16 mouse cellular contexts compared by ENCODE assay signal in the genomic region with DNA sequence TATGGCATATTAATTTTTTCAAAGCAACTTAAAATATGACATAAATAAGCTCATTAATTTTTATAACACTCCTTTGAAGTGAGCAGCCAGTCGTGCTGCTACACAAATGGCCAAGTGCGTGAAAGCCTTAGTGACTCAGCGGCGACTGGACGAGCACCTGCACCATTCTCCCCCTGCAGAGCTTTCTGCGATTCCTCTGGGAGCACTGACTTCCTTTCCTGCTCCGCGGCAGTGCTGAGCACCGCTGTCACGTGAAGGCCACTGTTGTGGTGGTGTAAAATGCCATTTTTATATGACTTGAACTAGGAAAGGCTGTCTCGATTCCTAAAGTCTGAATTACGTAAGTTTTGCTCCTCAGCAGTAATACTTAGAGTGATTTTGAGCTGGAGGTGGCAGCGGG.
"Had no signal": no experiment of that assay in that cellular context is flagged by ENCODE, and none has a peak within 500 bp of the region (broad histone marks: within the 10 kb centered on the region; RNA-seq: fewer than 3 reads in every experiment).

No protein-coding gene starts in this region.

- H3K4me2 ChIP-seq: limb, embryonic 12.5 days; limb, embryonic 15.5 days; liver, embryonic 11.5 days; lung, embryonic 15.5 days; midbrain, embryonic 11.5 days had no signal

- H3K4me3 ChIP-seq: limb, embryonic 12.5 days; limb, embryonic 15.5 days; lung, embryonic 15.5 days had no signal

- H3K27me3 ChIP-seq: limb, embryonic 12.5 days; limb, embryonic 15.5 days; lung, embryonic 15.5 days had no signal

- DNase-seq: kidney, adult 9 months; left cerebral cortex, postnatal 4 days; liver, postnatal 0 days; lung, postnatal 10 days; lung, postnatal 4 days; midbrain, embryonic 14.5 days; thymus, adult 2 months; thymus, postnatal 14 days; thymus, postnatal 4 days had no signal

- H3K4me1 ChIP-seq: limb, embryonic 12.5 days; limb, embryonic 15.5 days had no signal

- H3K27ac ChIP-seq: kidney, postnatal 0 days; limb, embryonic 12.5 days; limb, embryonic 15.5 days; liver, embryonic 14.5 days; lung, embryonic 15.5 days had no signal

- H3K9ac ChIP-seq: limb, embryonic 12.5 days; limb, embryonic 15.5 days; liver, embryonic 14.5 days; liver, postnatal 0 days; lung, embryonic 15.5 days had no signal

- H3K9me3 ChIP-seq: limb, embryonic 12.5 days; limb, embryonic 15.5 days; lung, embryonic 15.5 days had no signal
